Mouse (Mus musculus): Measurements from ENCODE around the gene Gm13102. TPM values are rescaled to one million over a fixed set of nuclear protein-coding genes. Genes with fewer than 3 reads are reported as not detected.
"Not testable (repeated sequence)": the region's sequence is repeated elsewhere in the genome, so short reads cannot be mapped to it uniquely, and the experiment has no call there.

The Gm13102 gene
- polyA plus RNA-seq (2012; rRNA removed): 0.03 TPM in 1 of 2 replicates, not detected in the other

GRCm38 (mm10) chr4:144106174-144106573, at the start of gene Gm13102:
Gm13102 (plus strand) TSS chr4:144106474.
- not testable (repeated sequence) for DNase-seq (ENCODE audit: low spot score)

DNA sequence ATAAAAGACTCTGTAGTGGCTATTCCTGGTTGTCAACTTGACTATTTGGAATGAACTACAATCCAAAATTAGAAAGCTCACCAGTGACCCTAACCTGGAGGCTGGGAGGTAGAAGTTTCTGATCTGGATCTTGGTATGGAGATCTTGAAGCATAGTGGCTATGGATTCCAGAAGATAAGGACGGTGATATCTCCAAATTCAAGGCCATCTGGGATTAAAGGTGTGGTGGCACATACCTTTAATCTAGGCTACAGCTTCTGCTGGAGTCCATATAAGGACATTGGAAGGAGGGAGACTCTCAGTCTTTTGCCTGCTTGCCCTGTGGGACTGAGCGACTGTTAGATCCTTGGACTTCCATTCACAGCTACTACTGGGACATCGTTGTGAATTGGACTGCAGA, 47.4 kb upstream of the Gm13102 start, which contains the start of gene Pramel4:
Gene Pramel4 (plus strand): TSS at position 301 of the 400 bp plus-strand sequence.
- DNase-seq (ENCODE audit: low spot score): not testable (repeated sequence)

Other genes with a start within 250 kb of the Gm13102 start
- gene Pramef6, start 206.1 kb upstream of the Gm13102 start, polyA plus RNA-seq (2012; rRNA removed): not detected in 2 replicates
- not detected in 2 replicates for gene Pramef25, start 155.5 kb upstream of the Gm13102 start, polyA plus RNA-seq (2012; rRNA removed)
- gene Gm13101, start 139.5 kb upstream of the Gm13102 start, polyA plus RNA-seq (2012; rRNA removed): not detected in 2 replicates
- not detected in 2 replicates for gene Pramef17, start 112.1 kb upstream of the Gm13102 start, polyA plus RNA-seq (2012; rRNA removed)
- gene Pramel4, start 47.3 kb upstream of the Gm13102 start, polyA plus RNA-seq (2012; rRNA removed): not detected in 2 replicates
- gene Oog3, start 56.2 kb downstream of the Gm13102 start, polyA plus RNA-seq (2012; rRNA removed): not detected in 2 replicates
- gene Oog2, start 84.2 kb downstream of the Gm13102 start, polyA plus RNA-seq (2012; rRNA removed): not detected in 2 replicates
- gene C87977, start 106.8 kb downstream of the Gm13102 start, polyA plus RNA-seq (2012; rRNA removed): not detected in 2 replicates
- not detected in 2 replicates for gene Pramel5, start 174.0 kb downstream of the Gm13102 start, polyA plus RNA-seq (2012; rRNA removed)
- gene Gm13128, start 223.8 kb downstream of the Gm13102 start, polyA plus RNA-seq (2012; rRNA removed): not detected in 2 replicates